ENCODE assay signal across 10 mouse cellular contexts in genomic region chr5:112237866-112238570, GRCm38 (mm10). TPM values are rescaled to one million over a fixed set of nuclear protein-coding genes. Genes with fewer than 3 reads are reported as not detected.
DNase-seq lines count a peak whose midpoint lies in the region; ATAC-seq lines count a peak whose summit lies in the region.
"Had no signal": no experiment of that assay in that cellular context is flagged by ENCODE, and none has a peak within 500 bp of the region (broad histone marks: within the 10 kb centered on the region; RNA-seq: fewer than 3 reads in every experiment).

No protein-coding gene starts in this region.

- H3K9ac ChIP-seq in kidney, embryonic 16.5 days (replicated peaks; ENCODE audit: low read length) = no peak overlapping the region
- no peak overlapping the region; the same call in 1 of the 2 replicates for H3K9ac ChIP-seq in forebrain, embryonic 16.5 days (replicated peaks; ENCODE audit: low read depth, low read length)
- no peak overlapping the region for H3K9ac ChIP-seq in limb, embryonic 13.5 days

- H3K36me3 ChIP-seq in kidney, embryonic 16.5 days (ENCODE audit: insufficient read depth, low read length) = no peaks in the 10 kb centered on the region
- no peaks in the 10 kb centered on the region for H3K36me3 ChIP-seq in forebrain, embryonic 16.5 days (ENCODE audit: control insufficient read depth, insufficient read depth)
- H3K36me3 ChIP-seq in limb, embryonic 13.5 days = no peaks in the 10 kb centered on the region

- no peak for ATAC-seq in kidney, embryonic 16.5 days (ENCODE audit: low FRiP score, low TSS enrichment)
- ATAC-seq in forebrain, embryonic 16.5 days = no peak
- no peak for ATAC-seq in limb, embryonic 13.5 days (ENCODE audit: low FRiP score, low read depth)
- ATAC-seq in erythroid progenitor cell, adult 5-6 weeks (replicated peaks; ENCODE audit: low FRiP score, poor library complexity, severe bottlenecking) = no peak

- no peak overlapping the region for H3K27ac ChIP-seq in kidney, embryonic 16.5 days (ENCODE audit: low read length)
- peak overlapping the region; percentile 74 for H3K27ac ChIP-seq in forebrain, embryonic 16.5 days (ENCODE audit: low read length)
- H3K27ac ChIP-seq in limb, embryonic 13.5 days = no peak overlapping the region

- H3K9me3 ChIP-seq in kidney, embryonic 16.5 days (ENCODE audit: low read length) = no peaks in the 10 kb centered on the region
- no peaks in the 10 kb centered on the region for H3K9me3 ChIP-seq in forebrain, embryonic 16.5 days (ENCODE audit: control insufficient read depth, low read length)
- no peaks in the 10 kb centered on the region for H3K9me3 ChIP-seq in limb, embryonic 13.5 days

- H3K4me2 ChIP-seq in kidney, embryonic 16.5 days (replicated peaks; ENCODE audit: low read depth, low read length) = peak overlapping the region; percentile 28; the same call in 1 of the 2 replicates
- peak overlapping the region; percentile 30; the same call in 1 of the 2 replicates for H3K4me2 ChIP-seq in forebrain, embryonic 16.5 days (ENCODE audit: low read length)
- peak overlapping the region; percentile 43; the same call in 1 of the 2 replicates for H3K4me2 ChIP-seq in limb, embryonic 13.5 days (replicated peaks)

- peaks cover 9% of the 10 kb centered on the region; the same call in 1 of the 2 replicates for H3K27me3 ChIP-seq in kidney, embryonic 16.5 days (ENCODE audit: insufficient read depth, low read length)
- no peaks in the 10 kb centered on the region for H3K27me3 ChIP-seq in forebrain, embryonic 16.5 days (replicated peaks; ENCODE audit: control insufficient read depth, insufficient read depth, low read length)
- H3K27me3 ChIP-seq in limb, embryonic 13.5 days = peaks cover 45% of the 10 kb centered on the region

- DNase-seq in kidney, postnatal 25 days = no peak
- peak; percentile 71 for DNase-seq in retina, embryonic 14.5 days (ENCODE audit: low spot score)
- no peak for DNase-seq in spleen, postnatal 4 days (ENCODE audit: low spot score in 2 of 2)
- no peak for DNase-seq in testis, postnatal 14 days (ENCODE audit: low spot score)
- DNase-seq: heart, postnatal 14 days had no signal

- no peak overlapping the region for H3K4me3 ChIP-seq in kidney, embryonic 16.5 days (ENCODE audit: low read length)
- H3K4me3 ChIP-seq in forebrain, embryonic 16.5 days (replicated peaks; ENCODE audit: low read length) = no peak overlapping the region
- H3K4me3 ChIP-seq in limb, embryonic 13.5 days = no peak overlapping the region

- WGBS in kidney, embryonic 16.5 days = 55% methylated on average over 9 of the region's 9 CpGs
- 39% methylated on average over 9 of the region's 9 CpGs for WGBS in forebrain, embryonic 16.5 days
- WGBS in limb, embryonic 13.5 days = 57% methylated on average over 9 of the region's 9 CpGs

- peaks cover 15% of the 10 kb centered on the region for H3K4me1 ChIP-seq in kidney, embryonic 16.5 days (ENCODE audit: insufficient read depth, low read length)
- peaks cover 20% of the 10 kb centered on the region for H3K4me1 ChIP-seq in forebrain, embryonic 16.5 days (replicated peaks; ENCODE audit: control insufficient read depth, insufficient read depth, low read length)
- H3K4me1 ChIP-seq in limb, embryonic 13.5 days = peaks cover 10% of the 10 kb centered on the region

RNA-seq across cellular contexts. Expression of gene Cryba4, which starts 14.3 kb away (rescaled TPM):
- 0.58 and 0.81 TPM in 2 replicates for polyA plus RNA-seq in kidney, embryonic 16.5 days (2015; fragmentation: Nextera tagmentation; extraction: Ambion mirVana)
- polyA plus RNA-seq in forebrain, embryonic 16.5 days (2015; fragmentation: Nextera tagmentation; extraction: Ambion mirVana) = 0.75 and 1.4 TPM in 2 replicates
- polyA plus RNA-seq in limb, embryonic 13.5 days (2015; fragmentation: Nextera tagmentation; extraction: Ambion mirVana) = 0.98 and 1.1 TPM in 2 replicates
- total RNA-seq in erythroid progenitor cell, adult 5-6 weeks (2015; ENCODE audit: low replicate concordance) = not detected in 2 replicates
- total RNA-seq in erythroid progenitor cell, adult 5-6 weeks (2017; ENCODE audit: low replicate concordance) = not detected in 2 replicates

RNA-seq across cellular contexts. Expression of gene Crybb1, which starts 17.6 kb away (rescaled TPM):
- 2.7 and 4.0 TPM in 2 replicates for polyA plus RNA-seq in kidney, embryonic 16.5 days (2015; fragmentation: Nextera tagmentation; extraction: Ambion mirVana)
- 4.6 and 5.8 TPM in 2 replicates for polyA plus RNA-seq in forebrain, embryonic 16.5 days (2015; fragmentation: Nextera tagmentation; extraction: Ambion mirVana)
- 0.96 and 1.5 TPM in 2 replicates for polyA plus RNA-seq in limb, embryonic 13.5 days (2015; fragmentation: Nextera tagmentation; extraction: Ambion mirVana)
- total RNA-seq in erythroid progenitor cell, adult 5-6 weeks (2015; ENCODE audit: low replicate concordance) = not detected in 2 replicates
- total RNA-seq in erythroid progenitor cell, adult 5-6 weeks (2017; ENCODE audit: low replicate concordance) = not detected in 2 replicates
- total RNA-seq: liver, adult 2 months had no signal
- polyA plus RNA-seq: liver, adult 2 months had no signal

RNA-seq across cellular contexts. Expression of gene Tpst2, which starts 38.5 kb away (rescaled TPM):
- polyA plus RNA-seq in kidney, embryonic 16.5 days (2015; fragmentation: Nextera tagmentation; extraction: Ambion mirVana) = 65.8 and 68.7 TPM in 2 replicates
- polyA plus RNA-seq in forebrain, embryonic 16.5 days (2015; fragmentation: Nextera tagmentation; extraction: Ambion mirVana) = 27.9 and 30.2 TPM in 2 replicates
- 42.3 and 42.5 TPM in 2 replicates for polyA plus RNA-seq in limb, embryonic 13.5 days (2015; fragmentation: Nextera tagmentation; extraction: Ambion mirVana)
- 3.4 and 6.5 TPM in 2 replicates for total RNA-seq in erythroid progenitor cell, adult 5-6 weeks (2015; ENCODE audit: low replicate concordance)
- 5.8 and 19.2 TPM in 2 replicates for total RNA-seq in erythroid progenitor cell, adult 5-6 weeks (2017; ENCODE audit: low replicate concordance)
